Mouse (Mus musculus): ENCODE data around the gene Nt5c1b. TPM values are rescaled to one million over a fixed set of nuclear protein-coding genes. Genes with fewer than 3 reads are reported as not detected.

Gene Nt5c1b
- polyA plus RNA-seq, 1 experiment: not detected

- no peaks in the 10 kb centered on the region for H3K27me3 ChIP-seq (ENCODE audit: control insufficient read depth, insufficient read depth, insufficient read length)
- no peaks in the 10 kb centered on the region for H3K79me2 ChIP-seq (ENCODE audit: control insufficient read depth, insufficient read depth)
- TF ChIP-seq REST (IDR thresholded peaks at IDR 0.05; ENCODE audit: insufficient read depth, insufficient read length): no peak
- no peak for TF ChIP-seq POLR2AphosphoS2 (IDR thresholded peaks at IDR 0.05; ENCODE audit: insufficient read length, low read depth)
- TF ChIP-seq MYOG (IDR thresholded peaks at IDR 0.05; ENCODE audit: control insufficient read depth in 1 of 3, insufficient read depth in 1 of 3, insufficient read length in 2 of 3, low read depth in 2 of 3): no peak
- TF ChIP-seq MYOD1 (IDR thresholded peaks at IDR 0.05; ENCODE audit: control insufficient read depth in 1 of 3, insufficient read length in 2 of 3, low read depth in 2 of 3): no peak
- no peak for TF ChIP-seq SRF (IDR thresholded peaks at IDR 0.05; ENCODE audit: control insufficient read depth, insufficient read length, low read depth)
- no peak for TF ChIP-seq E2F4 (IDR thresholded peaks at IDR 0.05; ENCODE audit: insufficient read depth)
- no peak for TF ChIP-seq MAX (IDR thresholded peaks at IDR 0.05; ENCODE audit: low read depth)
- TF ChIP-seq CEBPB (IDR thresholded peaks at IDR 0.05; ENCODE audit: insufficient read depth, poor library complexity, severe bottlenecking): no peak
- no peak for TF ChIP-seq USF1 (IDR thresholded peaks at IDR 0.05; ENCODE audit: low read depth)
- no peak for TF ChIP-seq POLR2A (IDR thresholded peaks at IDR 0.05; ENCODE audit: insufficient read length, low read depth)
- TF ChIP-seq TCF12 (IDR thresholded peaks at IDR 0.05; ENCODE audit: insufficient read depth, poor library complexity, severe bottlenecking): no peak
- no peak overlapping the region for H3ac ChIP-seq (ENCODE audit: control insufficient read depth, insufficient read length)
- no peak overlapping the region for H3K4me3 ChIP-seq
- H3K4me2 ChIP-seq (ENCODE audit: low read depth): no peak overlapping the region
- H3K36me3 ChIP-seq (ENCODE audit: control insufficient read depth, insufficient read depth): no peaks in the 10 kb centered on the region
Measured at GRCm38 (mm10) chr12:10438054-10439001, 68.6 kb downstream of the Nt5c1b start.

Other genes starting within 250 kb of the Nt5c1b start
- gene Rdh14, start 20.8 kb downstream of the Nt5c1b start, polyA plus RNA-seq (2012; fragmentation: generic; extraction: Trizol): 10.9 TPM

Measured in myocyte (in vitro differentiated cells).